Mouse (Mus musculus): Measurements from ENCODE around the gene Rab23. TPM values are rescaled to one million over a fixed set of nuclear protein-coding genes. Genes with fewer than 3 reads are reported as not detected.

Gene Rab23
- 1 to 10 TPM; 4.2 to 5.1 TPM for total RNA-seq (2021)
- long read RNA-seq, experiment 1, partial matches to known transcripts, result 0 of 1 reads
- long read RNA-seq, experiment 1, other reads (novel, unspliced or antisense), result 1 of 1 reads
- long read RNA-seq, experiment 2, full-length matches to known transcripts, result 2 of 3 reads
- long read RNA-seq, experiment 2, partial matches to known transcripts, result 0 of 3 reads
- long read RNA-seq, experiment 2, other reads (novel, unspliced or antisense), result 1 of 3 reads

- intact Hi-C loops (cut with DNase I), result no loop called here
- DNase-seq, result peak; percentile 74
Measured at GRCm38 (mm10) chr1:33719733-33720225, at the start of gene Rab23. TSS of gene Rab23 (plus strand) at chr1:33719887.

GRCm38 (mm10) chr1:33670164-33670616 is 49.5 kb upstream of the Rab23 start:
- peak in 1 of 2 experiments; percentile 41 for DNase-seq
- intact Hi-C loops (cut with DNase I), result loop anchor here (5.0 kb wide), 1 partner anchor 67 kb away; no protein-coding TSS in a partner anchor

GRCm38 (mm10) chr1:33671441-33671840 is 48.2 kb upstream of the Rab23 start:
- DNase-seq, result no peak
- intact Hi-C loops (cut with DNase I), result loop anchor here (5.0 kb wide), 1 partner anchor 66 kb away; no protein-coding TSS in a partner anchor

- DNase-seq, result no peak
- intact Hi-C loops (cut with DNase I), result loop anchor here (5.0 kb wide), 1 partner anchor 65 kb away; no protein-coding TSS in a partner anchor
Measured at GRCm38 (mm10) chr1:33672083-33672482, 47.6 kb upstream of the Rab23 start.

GRCm38 (mm10) chr1:33672514-33672913 is 47.2 kb upstream of the Rab23 start:
- intact Hi-C loops (cut with DNase I), result loop anchor here (5.0 kb wide), 1 partner anchor 65 kb away; no protein-coding TSS in a partner anchor
- no peak for DNase-seq

- DNase-seq, result no peak
- intact Hi-C loops (cut with DNase I), result loop anchor here (5.0 kb wide), 1 partner anchor 64 kb away; no protein-coding TSS in a partner anchor
Measured at GRCm38 (mm10) chr1:33673158-33673960, 46.3 kb upstream of the Rab23 start.

- intact Hi-C loops (cut with DNase I), result no loop called here
- DNase-seq, result no peak
Measured at GRCm38 (mm10) chr1:33680435-33680834, 39.3 kb upstream of the Rab23 start.

GRCm38 (mm10) chr1:33680890-33681289 is 38.8 kb upstream of the Rab23 start:
- DNase-seq, result no peak
- intact Hi-C loops (cut with DNase I), result no loop called here

- intact Hi-C loops (cut with DNase I), result no loop called here
Measured at GRCm38 (mm10) chr1:33684459-33684858, 35.2 kb upstream of the Rab23 start.

GRCm38 (mm10) chr1:33688810-33689209 is 30.9 kb upstream of the Rab23 start:
- intact Hi-C loops (cut with DNase I), result no loop called here

More at GRCm38 (mm10) chr1:33684459-33684858, 35.2 kb upstream of the Rab23 start:
- DNase-seq, result no peak

GRCm38 (mm10) chr1:33689446-33690086 is 30.1 kb upstream of the Rab23 start:
- DNase-seq, result no peak
- intact Hi-C loops (cut with DNase I), result no loop called here

More at GRCm38 (mm10) chr1:33688810-33689209, 30.9 kb upstream of the Rab23 start:
- DNase-seq, result no peak

GRCm38 (mm10) chr1:33690087-33690448 is 29.6 kb upstream of the Rab23 start:
- no peak for DNase-seq
- intact Hi-C loops (cut with DNase I), result no loop called here

- no peak for DNase-seq
- intact Hi-C loops (cut with DNase I), result no loop called here
Measured at GRCm38 (mm10) chr1:33693893-33694292, 25.8 kb upstream of the Rab23 start.

- no peak for DNase-seq
- intact Hi-C loops (cut with DNase I), result no loop called here
Measured at GRCm38 (mm10) chr1:33696016-33696415, 23.7 kb upstream of the Rab23 start.

- no peak for DNase-seq
- intact Hi-C loops (cut with DNase I), result no loop called here
Measured at GRCm38 (mm10) chr1:33701244-33701643, 18.4 kb upstream of the Rab23 start.

- intact Hi-C loops (cut with DNase I), result no loop called here
- DNase-seq, result no peak
Measured at GRCm38 (mm10) chr1:33709615-33710014, 10.1 kb upstream of the Rab23 start.

GRCm38 (mm10) chr1:33712026-33712425 is 7.7 kb upstream of the Rab23 start:
- intact Hi-C loops (cut with DNase I), result no loop called here
- no peak for DNase-seq

- DNase-seq, result no peak
- intact Hi-C loops (cut with DNase I), result no loop called here
Measured at GRCm38 (mm10) chr1:33714796-33715195, 4.9 kb upstream of the Rab23 start.

- intact Hi-C loops (cut with DNase I), result no loop called here
- no peak for DNase-seq
Measured at GRCm38 (mm10) chr1:33717636-33718035, 2.1 kb upstream of the Rab23 start.

GRCm38 (mm10) chr1:33720231-33720630 is 544 bp downstream of the Rab23 start:
- no peak for DNase-seq
- intact Hi-C loops (cut with DNase I), result no loop called here

- no peak for DNase-seq
- intact Hi-C loops (cut with DNase I), result no loop called here
Measured at GRCm38 (mm10) chr1:33721020-33721419, 1.3 kb downstream of the Rab23 start.

Measured in gastrocnemius, postnatal 36 days (tissue).